Mouse (Mus musculus) forebrain, embryonic 11.5 days (tissue): ENCODE data around the gene Galk1. TPM values are rescaled to one million over a fixed set of nuclear protein-coding genes. Genes with fewer than 3 reads are reported as not detected.

Experiments
- ATAC-seq: fragments of 200-750 bp; cut with Nextera tagmentation; replicated peaks from 2 replicates; pipeline ENCODE4 v1.8.0; 2017; ENCODE audit warnings: moderate TSS enrichment; ENCODE audit not compliant: low FRiP score
- DNase-seq: peaks from one replicate; pipeline ENCODE4 v3.0.0-alpha.2; 2017; ENCODE audit warnings: low spot score
- H3K27ac ChIP-seq: fragments of 300-500 bp; sonication (generic); 2 replicates; pipeline ENCODE4 v1.5.1; 2014; ENCODE audit warnings: low read depth, low read length
- H3K27me3 ChIP-seq: fragments of 300-500 bp; sonication (generic); 2 replicates; pipeline ENCODE4 v1.6.1; 2014; ENCODE audit warnings: mild to moderate bottlenecking, low read length, mixed read lengths; ENCODE audit not compliant: control insufficient read depth, insufficient read depth
- H3K36me3 ChIP-seq: fragments of 300-500 bp; sonication (generic); 2 replicates; pipeline ENCODE4 v1.6.1; 2014; ENCODE audit warnings: mild to moderate bottlenecking, low read length, moderate library complexity, mixed read lengths; ENCODE audit not compliant: control insufficient read depth, insufficient read depth
- H3K4me1 ChIP-seq: fragments of 300-500 bp; sonication (generic); replicated peaks from 2 replicates; pipeline ENCODE4 v1.6.1; 2014; ENCODE audit warnings: low read length, mixed read lengths; ENCODE audit not compliant: control insufficient read depth, insufficient read depth
- H3K4me2 ChIP-seq: fragments of 300-500 bp; sonication (generic); 2 replicates; pipeline ENCODE4 v1.6.1; 2014; ENCODE audit warnings: low read depth, mild to moderate bottlenecking, low read length, moderate library complexity, mixed read lengths; ENCODE audit not compliant: severe bottlenecking
- H3K4me3 ChIP-seq: fragments of 300-500 bp; sonication (generic); 2 replicates; pipeline ENCODE4 v1.5.1; 2014; ENCODE audit warnings: low read depth, low read length
- H3K9ac ChIP-seq: fragments of 300-500 bp; sonication (generic); 2 replicates; pipeline ENCODE4 v1.6.1; 2014; ENCODE audit warnings: low read length
- H3K9me3 ChIP-seq: fragments of 300-500 bp; sonication (generic); 2 replicates; pipeline ENCODE4 v1.6.1; 2016; ENCODE audit warnings: low read length, mixed read lengths; ENCODE audit not compliant: control insufficient read depth
- WGBS: fragments of 180-500 bp; shearing (Covaris S2); extraction: QIAGEN DNeasy Blood & Tissue Kit; methylation state at CpG from one replicate; pipeline ENCODE4 v1.1.7; 2014; 5-methylcytosine and 5-hydroxymethylcytosine counted together
- polyA plus RNA-seq: library from polyadenylated mRNA; unstranded; fragments of >200 nt; fragmentation: Nextera tagmentation; extraction: Ambion mirVana; gene quantifications from 2 replicates; pipeline ENCODE4 v1.2.1, GENCODE M21; 2014

Gene Galk1
- polyA plus RNA-seq, 1 experiment from 2014 or later = 142 TPM

DNA sequence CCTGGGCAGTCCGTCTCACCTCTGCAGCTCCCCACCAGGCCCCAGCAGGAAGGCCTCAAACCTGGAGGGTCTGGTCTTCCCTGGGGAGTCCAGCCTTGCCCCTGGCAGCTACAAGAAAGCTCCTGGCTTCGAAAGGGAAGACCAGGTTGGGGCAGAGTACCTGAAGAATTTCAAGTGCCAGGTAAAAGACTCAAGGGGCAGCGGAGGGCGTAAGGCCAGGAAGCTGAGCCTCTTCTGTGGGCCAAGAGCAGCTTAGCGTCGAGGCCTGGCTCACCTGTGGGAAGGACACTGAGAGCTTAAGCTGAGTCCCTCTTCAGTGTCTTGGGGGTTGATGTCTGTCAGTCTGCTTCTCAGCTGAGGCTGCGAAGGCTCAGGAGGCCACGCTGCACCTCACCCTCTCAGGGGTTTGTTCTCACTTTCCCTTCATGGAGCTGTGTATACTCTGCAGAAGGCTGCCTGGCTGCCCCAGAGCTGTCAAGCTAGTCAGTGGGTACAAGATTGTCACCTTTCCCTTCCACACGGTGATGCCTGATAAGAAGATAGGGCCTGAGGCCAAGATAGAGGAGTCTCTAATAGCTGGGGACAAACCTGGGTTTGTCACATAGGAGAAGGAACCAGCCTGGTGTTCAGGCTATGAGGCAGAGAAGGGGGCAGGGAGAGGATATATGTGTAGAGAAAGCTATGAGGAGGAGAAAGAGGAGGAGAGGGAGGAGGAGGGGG lies 41.2 kb upstream of the Galk1 start:
- Histone ChIP-seq H3K9ac (no peak overlapping the region), H3K4me2 (no peak overlapping the region), H3K27me3 (no peaks in the 10 kb centered on the region), H3K4me1 (no peaks in the 10 kb centered on the region), H3K27ac (no peak overlapping the region), H3K36me3 (peaks cover 35% of the 10 kb centered on the region), H3K9me3 (no peaks in the 10 kb centered on the region), H3K4me3 (no peak overlapping the region)
- no peak for ATAC-seq
- WGBS = 94% methylated on average over 9 of the region's 9 CpGs
- no peak for DNase-seq

- H3K27me3 ChIP-seq = no peaks in the 10 kb centered on the region
- no peak for ATAC-seq
- peaks cover 31% of the 10 kb centered on the region for H3K36me3 ChIP-seq
- DNase-seq = no peak
- no peak overlapping the region for H3K4me3 ChIP-seq
- 88% methylated on average over 4 of the region's 4 CpGs for WGBS
- no peak overlapping the region for H3K4me2 ChIP-seq
- no peaks in the 10 kb centered on the region for H3K9me3 ChIP-seq
- no peak overlapping the region for H3K27ac ChIP-seq
- H3K9ac ChIP-seq = no peak overlapping the region
- no peaks in the 10 kb centered on the region for H3K4me1 ChIP-seq
These were observed 37.7 kb upstream of the Galk1 start for GRCm38 (mm10) chr11:116050196-116050595.

GRCm38 (mm10) chr11:116049610-116050009 lies 37.1 kb upstream of the Galk1 start:
- no peak overlapping the region for H3K4me3 ChIP-seq
- no peak overlapping the region for H3K27ac ChIP-seq
- no peaks in the 10 kb centered on the region for H3K27me3 ChIP-seq
- ATAC-seq (no peak), DNase-seq (no peak)
- no peaks in the 10 kb centered on the region for H3K4me1 ChIP-seq
- no peaks in the 10 kb centered on the region for H3K9me3 ChIP-seq
- H3K4me2 ChIP-seq = no peak overlapping the region
- 83% methylated on average over 2 of the region's 2 CpGs for WGBS
- peaks cover 26% of the 10 kb centered on the region for H3K36me3 ChIP-seq
- no peak overlapping the region for H3K9ac ChIP-seq

DNA sequence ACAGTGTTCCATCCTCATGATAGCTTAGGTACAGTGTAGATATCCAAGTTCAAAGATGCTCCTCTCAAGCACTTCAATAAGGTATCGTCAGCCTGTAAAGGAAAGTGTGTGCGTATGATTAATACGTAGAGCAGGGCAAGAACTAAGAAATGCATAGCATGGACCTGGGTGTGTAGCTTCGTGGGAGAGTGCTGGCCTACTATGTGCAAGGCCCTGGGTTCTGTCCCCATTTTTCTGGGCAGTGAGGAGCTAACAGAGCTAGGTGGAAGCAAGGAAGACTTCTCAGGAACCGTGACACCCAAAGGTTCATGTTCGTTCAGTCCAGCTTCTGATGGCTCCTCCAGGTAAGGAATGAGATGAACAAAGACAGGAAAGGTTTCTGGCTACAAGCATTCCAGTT lies 32.7 kb upstream of the Galk1 start:
- Histone ChIP-seq H3K4me3 (no peak overlapping the region), H3K4me2 (no peak overlapping the region), H3K9me3 (no peaks in the 10 kb centered on the region; the same call in 1 of the 2 replicates), H3K27me3 (no peaks in the 10 kb centered on the region), H3K4me1 (no peaks in the 10 kb centered on the region), H3K36me3 (peaks cover 18% of the 10 kb centered on the region), H3K9ac (no peak overlapping the region), H3K27ac (no peak overlapping the region)
- WGBS = 94% methylated on average over 6 of the region's 6 CpGs
- no peak for ATAC-seq
- no peak for DNase-seq

DNA sequence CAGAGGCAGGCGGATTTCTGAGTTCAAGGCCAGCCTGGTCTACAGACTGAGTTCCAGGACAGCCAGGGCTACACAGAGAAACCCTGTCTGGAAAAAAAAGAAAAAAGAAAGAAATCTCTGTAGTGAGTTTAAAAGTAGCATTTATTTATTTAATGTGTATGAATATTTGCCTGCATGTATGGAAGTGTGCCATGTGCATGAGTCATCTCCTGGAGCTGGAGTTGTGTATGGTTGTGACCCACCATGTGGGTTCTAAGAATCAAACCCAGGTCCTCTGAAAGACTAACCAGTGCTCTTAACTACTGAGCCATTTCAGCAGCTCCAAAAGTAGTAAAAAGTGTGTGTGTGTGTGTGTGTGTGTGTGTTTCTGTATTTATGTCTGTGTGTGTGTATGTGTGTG lies 30.8 kb upstream of the Galk1 start:
- DNase-seq = no peak
- Histone ChIP-seq H3K9me3 (no peaks in the 10 kb centered on the region; the same call in 1 of the 2 replicates), H3K4me3 (no peak overlapping the region), H3K27me3 (no peaks in the 10 kb centered on the region), H3K4me1 (no peaks in the 10 kb centered on the region), H3K9ac (no peak overlapping the region), H3K4me2 (no peak overlapping the region), H3K27ac (no peak overlapping the region), H3K36me3 (peaks cover 9% of the 10 kb centered on the region)
- no peak for ATAC-seq
- WGBS = 94% methylated on average over 1 of the region's 1 CpGs

GRCm38 (mm10) chr11:116042372-116043138 lies 30.0 kb upstream of the Galk1 start:
- Histone ChIP-seq H3K9me3 (no peaks in the 10 kb centered on the region; the same call in 1 of the 2 replicates), H3K4me3 (no peak overlapping the region), H3K9ac (no peak overlapping the region), H3K4me1 (no peaks in the 10 kb centered on the region), H3K27me3 (no peaks in the 10 kb centered on the region), H3K36me3 (peaks cover 4% of the 10 kb centered on the region), H3K4me2 (no peak overlapping the region), H3K27ac (no peak overlapping the region)
- DNase-seq (no peak), ATAC-seq (no peak)
- WGBS = 94% methylated on average over 5 of the region's 5 CpGs

DNA sequence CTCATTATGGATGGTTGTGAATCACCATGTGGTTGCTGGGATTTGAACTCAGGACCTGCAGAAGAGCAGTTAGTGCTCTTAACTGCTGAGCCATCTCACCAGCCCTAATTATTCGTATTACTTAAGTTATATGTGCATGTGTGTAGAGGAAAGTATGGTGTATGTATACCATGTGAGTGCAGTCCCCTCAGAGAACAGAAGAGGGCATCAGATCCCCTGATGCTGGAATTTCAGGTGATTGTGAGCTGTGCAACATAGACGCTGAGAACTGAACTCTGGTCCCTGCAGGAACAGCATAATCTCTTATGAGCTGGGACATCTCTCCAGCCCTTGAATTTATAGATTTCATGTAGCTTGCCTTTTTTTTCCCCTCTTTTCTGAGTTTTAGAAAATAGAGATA lies 29.3 kb upstream of the Galk1 start:
- Histone ChIP-seq H3K9ac (no peak overlapping the region), H3K27ac (no peak overlapping the region), H3K4me3 (no peak overlapping the region), H3K4me2 (no peak overlapping the region), H3K27me3 (no peaks in the 10 kb centered on the region), H3K36me3 (peaks cover 2% of the 10 kb centered on the region; the same call in 1 of the 2 replicates), H3K9me3 (no peaks in the 10 kb centered on the region; the same call in 1 of the 2 replicates), H3K4me1 (no peaks in the 10 kb centered on the region)
- no peak for DNase-seq
- WGBS = 99% methylated on average over 2 of the region's 2 CpGs
- no peak for ATAC-seq

GRCm38 (mm10) chr11:116040593-116040992 lies 28.1 kb upstream of the Galk1 start:
- Histone ChIP-seq H3K4me1 (no peaks in the 10 kb centered on the region), H3K27ac (no peak overlapping the region), H3K9me3 (no peaks in the 10 kb centered on the region; the same call in 1 of the 2 replicates), H3K4me3 (no peak overlapping the region), H3K9ac (no peak overlapping the region), H3K27me3 (no peaks in the 10 kb centered on the region), H3K4me2 (no peak overlapping the region), H3K36me3 (peaks cover 2% of the 10 kb centered on the region; the same call in 1 of the 2 replicates)
- WGBS = 93% methylated on average over 6 of the region's 6 CpGs
- ATAC-seq (no peak), DNase-seq (no peak)
